Mouse (Mus musculus) retina, postnatal 1 day (tissue): Measurements from ENCODE around the gene Atad5.

Experiments used
- DNase-seq: peaks from one replicate; pipeline ENCODE4 v3.0.0-alpha.2; 2012

The Atad5 gene

DNA sequence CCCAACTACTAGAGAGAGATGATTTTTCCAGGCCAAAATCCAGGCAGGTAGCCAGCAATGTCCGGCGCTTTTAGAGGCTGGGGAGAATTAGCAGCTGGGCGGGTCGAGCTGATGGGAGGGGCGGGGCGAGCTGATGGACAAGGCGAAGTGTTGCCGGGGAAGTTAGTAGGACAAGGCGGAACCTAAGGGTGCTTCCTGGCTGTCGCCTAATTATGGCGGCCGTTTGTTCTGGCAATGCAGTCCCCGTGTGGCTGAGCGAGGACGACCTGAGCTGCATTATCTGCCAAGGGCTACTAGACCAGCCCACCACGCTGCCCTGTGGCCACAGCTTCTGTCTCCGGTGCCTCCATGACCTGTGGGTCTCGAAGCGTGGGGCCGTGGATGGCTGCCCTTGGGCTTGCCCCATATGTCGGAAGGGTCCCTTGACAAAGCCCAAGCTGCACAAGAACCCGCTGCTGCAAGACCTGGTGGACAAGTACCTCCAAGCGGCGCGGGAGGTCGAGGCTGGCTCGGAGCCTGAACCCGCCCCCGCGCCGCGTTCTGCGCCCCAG lies 94.6 kb downstream of the Atad5 start, which contains the start of gene Rnf135:
Gene Rnf135, plus strand, starts transcription at position 147 of the 551 bp plus-strand sequence.
- peak; percentile 87 for DNase-seq

- DNase-seq, result no peak
Measured at GRCm38 (mm10) chr11:80184531-80185071, 95.4 kb downstream of the Atad5 start.
